Mouse (Mus musculus) MEL (cell line): ENCODE data around the gene Atg4a-ps.

Source experiments
- CTCF ChIP-seq, 3 experiments: IDR thresholded peaks in 2 of 3; conservative IDR thresholded peaks in 1 of 3; 2 replicates each; pipeline ENCODE4 v1.5.1; 2011 to 2012; ENCODE audit warnings: low read length in 3 of 3, low read depth in 2 of 3, mild to moderate bottlenecking in 2 of 3, improper control_type of control experiment in 1 of 3, inconsistent platforms in 1 of 3, mixed read lengths in 1 of 3, moderate library complexity in 1 of 3; ENCODE audit not compliant: control insufficient read depth in 1 of 3, insufficient read depth in 1 of 3, poor library complexity in 1 of 3, severe bottlenecking in 1 of 3
- GATA1 ChIP-seq: IDR thresholded peaks from 2 replicates; pipeline ENCODE4 v1.6.1; 2011; ENCODE audit warnings: low read depth, low read length, improper control_type of control experiment
- MAX ChIP-seq: IDR thresholded peaks from 2 replicates; pipeline ENCODE4 v1.6.1; 2011; ENCODE audit warnings: low read length, improper control_type of control experiment
- MAZ ChIP-seq: IDR thresholded peaks from 2 replicates; pipeline ENCODE4 v1.6.1; 2012; ENCODE audit warnings: low read depth, mild to moderate bottlenecking, inconsistent platforms, low read length, improper control_type of control experiment
- MXI1 ChIP-seq: IDR thresholded peaks from 2 replicates; pipeline ENCODE4 v1.6.1; 2011; ENCODE audit warnings: mild to moderate bottlenecking, low read depth, low read length, improper control_type of control experiment
- POLR2A ChIP-seq, 2 experiments: IDR thresholded peaks; 2 replicates each; pipeline ENCODE4 v1.6.1; 2011 to 2012; ENCODE audit warnings: low read length in 2 of 2, mild to moderate bottlenecking in 2 of 2, control low read depth in 1 of 2, improper control_type of control experiment in 1 of 2, low read depth in 1 of 2, moderate library complexity in 1 of 2; ENCODE audit not compliant: control insufficient read depth in 1 of 2, insufficient read depth in 1 of 2, poor library complexity in 1 of 2
- POLR2AphosphoS2 ChIP-seq: IDR thresholded peaks from 2 replicates; pipeline ENCODE4 v1.6.1; 2011; ENCODE audit warnings: low read length, improper control_type of control experiment
- POLR2AphosphoS5 ChIP-seq: IDR thresholded peaks from 2 replicates; pipeline ENCODE4 v1.6.1; 2012; ENCODE audit warnings: low read depth, borderline replicate concordance, mild to moderate bottlenecking, inconsistent platforms, low read length, moderate library complexity, mixed read lengths
- TAL1 ChIP-seq: IDR thresholded peaks from 2 replicates; pipeline ENCODE4 v1.6.1; 2012; ENCODE audit warnings: mild to moderate bottlenecking, inconsistent platforms, low read length, moderate library complexity, mixed read lengths
- USF2 ChIP-seq, 2 experiments: IDR thresholded peaks; 2 replicates each; pipeline ENCODE4 v1.6.1; 2011 to 2012; ENCODE audit warnings: improper control_type of control experiment in 2 of 2, low read length in 2 of 2, borderline replicate concordance in 1 of 2, inconsistent platforms in 1 of 2, low read depth in 1 of 2, mild to moderate bottlenecking in 1 of 2; ENCODE audit not compliant: insufficient read depth in 1 of 2
- ZC3H11A ChIP-seq: IDR thresholded peaks from 2 replicates; pipeline ENCODE4 v1.6.1; 2012; ENCODE audit warnings: low read depth, mild to moderate bottlenecking, inconsistent platforms, low read length, improper control_type of control experiment

DNA sequence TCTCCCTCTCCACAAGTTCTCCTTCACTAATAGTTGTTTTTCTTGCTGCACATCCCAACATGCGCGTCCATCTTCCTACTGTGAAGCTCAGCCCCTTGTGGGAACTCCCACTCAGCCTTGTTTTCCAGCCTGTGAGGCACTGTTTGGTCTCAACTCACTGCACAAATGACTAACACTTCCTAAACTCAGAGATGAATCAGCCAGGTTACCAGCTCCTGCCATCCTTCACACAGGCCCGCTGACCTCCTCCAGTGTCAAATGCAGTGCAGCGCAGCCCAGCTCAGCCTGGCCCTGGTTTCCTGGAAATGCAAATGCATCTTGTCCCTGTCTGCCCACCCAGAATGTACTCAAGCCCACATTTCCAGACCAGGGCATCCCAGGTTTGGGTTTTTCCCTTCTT, 36.6 kb upstream of the Atg4a-ps start:
- TF ChIP-seq ZC3H11A (no peak), POLR2A (IDR thresholded peaks at IDR 0.05; ENCODE audit: control insufficient read depth in 1 of 2, insufficient read depth in 1 of 2, low read depth in 1 of 2, low read length in 2 of 2, poor library complexity in 1 of 2) (no peak), MAX (no peak), POLR2AphosphoS2 (no peak), USF2 (IDR thresholded peaks at IDR 0.05; ENCODE audit: borderline replicate concordance in 1 of 2, insufficient read depth in 1 of 2, low read depth in 1 of 2, low read length in 2 of 2) (no peak), TAL1 (no peak), CTCF (IDR thresholded peaks at IDR 0.05 in 2 of 3, conservative IDR thresholded peaks at IDR 0.05 in 1 of 3; ENCODE audit: control insufficient read depth in 1 of 3, insufficient read depth in 1 of 3, low read depth in 2 of 3, low read length in 3 of 3, poor library complexity in 1 of 3, severe bottlenecking in 1 of 3) (no peak), GATA1 (no peak), MXI1 (no peak), MAZ (no peak), POLR2AphosphoS5 (no peak)
